Mouse (Mus musculus) layer of hippocampus, adult 2 months (tissue): ENCODE data around the gene Psen1. TPM values are rescaled to one million over a fixed set of nuclear protein-coding genes. Genes with fewer than 3 reads are reported as not detected.

Experiments
- DNase-seq, 2 experiments: peaks; one replicate each; pipeline ENCODE4 v3.0.0; 2022; ENCODE audit warnings: low spot score in 2 of 2
- H3K27ac ChIP-seq: fragments of 200-600 bp; 2 replicates; pipeline ENCODE4 v1.8.1; 2022
- H3K4me3 ChIP-seq: fragments of 200-600 bp; 2 replicates; pipeline ENCODE4 v1.8.1; 2022; ENCODE audit warnings: mild to moderate bottlenecking
- CTCF ChIP-seq: fragments of 200-600 bp; conservative IDR thresholded peaks from 2 replicates; pipeline ENCODE4 v1.8.1; 2022; ENCODE audit warnings: antibody characterized with exemption, mild to moderate bottlenecking, moderate library complexity
- total RNA-seq, 2 experiments: library from RNA; stranded (reverse); gene quantifications; 2 replicates each; pipeline ENCODE4 v1.2.3; 2021

Psen1 gene
- total RNA-seq, 2 experiments from 2014 or later, result 64.7 to 67.5 TPM

GRCm38 (mm10) chr12:83767833-83768232, 79.9 kb downstream of the Psen1 start:
- Histone ChIP-seq H3K4me3 (no peak overlapping the region), H3K27ac (no peak overlapping the region)
- TF ChIP-seq CTCF, result no peak
- DNase-seq, result no peak

- H3K27ac ChIP-seq, result no peak overlapping the region
- no peak for TF ChIP-seq CTCF
- no peak for DNase-seq
- H3K4me3 ChIP-seq, result no peak overlapping the region
Observed at GRCm38 (mm10) chr12:83768235-83768899, 80.4 kb downstream of the Psen1 start.

GRCm38 (mm10) chr12:83770418-83771256, 82.7 kb downstream of the Psen1 start:
- Histone ChIP-seq H3K27ac (no peak overlapping the region), H3K4me3 (no peak overlapping the region)
- TF ChIP-seq CTCF, result peak; percentile 85
- DNase-seq, result peak; percentile 32 to 53

- DNase-seq, result no peak
- no peak overlapping the region for H3K27ac ChIP-seq
- H3K4me3 ChIP-seq, result no peak overlapping the region
- TF ChIP-seq CTCF, result no peak
Observed at GRCm38 (mm10) chr12:83775621-83776020, 87.7 kb downstream of the Psen1 start.

- DNase-seq, result no peak
- H3K27ac ChIP-seq, result no peak overlapping the region
- no peak overlapping the region for H3K4me3 ChIP-seq
- no peak for TF ChIP-seq CTCF
Observed at GRCm38 (mm10) chr12:83776766-83777165, 88.8 kb downstream of the Psen1 start.

- no peak for TF ChIP-seq CTCF
- no peak overlapping the region for H3K4me3 ChIP-seq
- no peak overlapping the region for H3K27ac ChIP-seq
- DNase-seq, result no peak
Observed at GRCm38 (mm10) chr12:83780181-83780580, 92.2 kb downstream of the Psen1 start.

- Histone ChIP-seq H3K27ac (no peak overlapping the region), H3K4me3 (no peak overlapping the region)
- no peak for DNase-seq
- TF ChIP-seq CTCF, result no peak
Observed at GRCm38 (mm10) chr12:83781204-83781603, 93.3 kb downstream of the Psen1 start.

- DNase-seq, result no peak
- TF ChIP-seq CTCF, result no peak
Observed at GRCm38 (mm10) chr12:83781640-83782278, 93.8 kb downstream of the Psen1 start.

GRCm38 (mm10) chr12:83782669-83783068, 94.7 kb downstream of the Psen1 start:
- Histone ChIP-seq H3K4me3 (no peak overlapping the region), H3K27ac (no peak overlapping the region)
- TF ChIP-seq CTCF, result no peak
- no peak for DNase-seq

More at GRCm38 (mm10) chr12:83781640-83782278, 93.8 kb downstream of the Psen1 start:
- Histone ChIP-seq H3K27ac (no peak overlapping the region), H3K4me3 (no peak overlapping the region)

Other genes starting within 250 kb of the Psen1 start
- gene Dpf3, start 200.4 kb upstream of the Psen1 start, total RNA-seq, result 10 to 100 TPM; 27.4 to 29.4 TPM
- 10 to 100 TPM; 29.0 to 30.3 TPM for gene Dcaf4, start 167.7 kb upstream of the Psen1 start, total RNA-seq
- gene Zfyve1, start 90.9 kb upstream of the Psen1 start, total RNA-seq, result 10 to 100 TPM; 42.6 to 45.9 TPM
- gene Rbm25, start 56.9 kb upstream of the Psen1 start, total RNA-seq, result 100 to 1,000 TPM; 130 to 143 TPM
- gene Papln, start 75.5 kb downstream of the Psen1 start, total RNA-seq, result 1 to 10 TPM; 2.4 to 4.0 TPM
- 10 to 100 TPM; 26.7 to 38.7 TPM for gene Numb, start 233.8 kb downstream of the Psen1 start, total RNA-seq